Mouse (Mus musculus): ENCODE results near the gene Ptdss2. TPM values are rescaled to one million over a fixed set of nuclear protein-coding genes. Genes with fewer than 3 reads are reported as not detected.

Gene Ptdss2
- polyA plus RNA-seq, 1 experiment from 2014 or later = 77.4 TPM

GRCm38 (mm10) chr7:141205504-141205903 is 83.3 kb downstream of the Ptdss2 start:
- Histone ChIP-seq H3K4me3 (replicated peaks) (no peak overlapping the region), H3K4me1 (replicated peaks) (no peaks in the 10 kb centered on the region), H3K27me3 (no peaks in the 10 kb centered on the region), H3K4me2 (replicated peaks) (no peak overlapping the region), H3K9ac (replicated peaks) (no peak overlapping the region), H3K27ac (no peak overlapping the region), H3K36me3 (0 out of 2 replicates have a peak, but pooled peaks cover 3% of the 10 kb centered on the region), H3K9me3 (no peaks in the 10 kb centered on the region)
- 93% methylated on average over 5 of the region's 5 CpGs for WGBS
- ATAC-seq = no peak

- Histone ChIP-seq H3K27ac (no peak overlapping the region), H3K4me3 (replicated peaks) (no peak overlapping the region), H3K27me3 (no peaks in the 10 kb centered on the region), H3K9me3 (no peaks in the 10 kb centered on the region), H3K9ac (replicated peaks) (no peak overlapping the region), H3K4me1 (replicated peaks) (no peaks in the 10 kb centered on the region), H3K36me3 (0 out of 2 replicates have a peak, but pooled peaks cover 3% of the 10 kb centered on the region), H3K4me2 (replicated peaks) (no peak overlapping the region)
- 93% methylated on average over 18 of the region's 18 CpGs for WGBS
- ATAC-seq = no peak
These were observed 84.2 kb downstream of the Ptdss2 start for GRCm38 (mm10) chr7:141206182-141206937.

Other genes starting within 250 kb of the Ptdss2 start
- 287 and 302 TPM in 2 replicates for gene Psmd13, start 240.4 kb upstream of the Ptdss2 start, polyA plus RNA-seq (2015; fragmentation: Nextera tagmentation; extraction: Ambion mirVana)
- 40.7 and 42.1 TPM in 2 replicates for gene Sirt3, start 240.1 kb upstream of the Ptdss2 start, polyA plus RNA-seq (2015; fragmentation: Nextera tagmentation; extraction: Ambion mirVana)
- gene Cox8b, start 221.9 kb upstream of the Ptdss2 start, polyA plus RNA-seq (2015; fragmentation: Nextera tagmentation; extraction: Ambion mirVana) = not detected in 2 replicates
- gene Nlrp6, start 201.5 kb upstream of the Ptdss2 start, polyA plus RNA-seq (2015; fragmentation: Nextera tagmentation; extraction: Ambion mirVana) = 0.17 and 0.18 TPM in 2 replicates
- gene Pgghg, start 181.0 kb upstream of the Ptdss2 start, polyA plus RNA-seq (2015; fragmentation: Nextera tagmentation; extraction: Ambion mirVana) = 8.4 and 8.7 TPM in 2 replicates
- gene Ifitm5, start 172.1 kb upstream of the Ptdss2 start, polyA plus RNA-seq (2015; fragmentation: Nextera tagmentation; extraction: Ambion mirVana) = 0.22 and 0.27 TPM in 2 replicates
- gene Gm45717, start 166.4 kb upstream of the Ptdss2 start, polyA plus RNA-seq (2015; fragmentation: Nextera tagmentation; extraction: Ambion mirVana) = not detected in 2 replicates
- gene Ifitm2, start 166.4 kb upstream of the Ptdss2 start, polyA plus RNA-seq (2015; fragmentation: Nextera tagmentation; extraction: Ambion mirVana) = 125 and 144 TPM in 2 replicates
- 10.2 and 10.3 TPM in 2 replicates for gene Ifitm1, start 155.2 kb upstream of the Ptdss2 start, polyA plus RNA-seq (2015; fragmentation: Nextera tagmentation; extraction: Ambion mirVana)
- gene Ifitm3, start 111.6 kb upstream of the Ptdss2 start, polyA plus RNA-seq (2015; fragmentation: Nextera tagmentation; extraction: Ambion mirVana) = 22.6 and 26.2 TPM in 2 replicates
- gene Ifitm6, start 104.5 kb upstream of the Ptdss2 start, polyA plus RNA-seq (2015; fragmentation: Nextera tagmentation; extraction: Ambion mirVana) = 0.51 and 0.54 TPM in 2 replicates
- gene Gm17387, start 93.3 kb upstream of the Ptdss2 start, polyA plus RNA-seq (2015; fragmentation: Nextera tagmentation; extraction: Ambion mirVana) = not detected in 2 replicates
- 44.1 and 48.3 TPM in 2 replicates for gene B4galnt4, start 61.3 kb upstream of the Ptdss2 start, polyA plus RNA-seq (2015; fragmentation: Nextera tagmentation; extraction: Ambion mirVana)
- gene Pkp3, start 44.2 kb upstream of the Ptdss2 start, polyA plus RNA-seq (2015; fragmentation: Nextera tagmentation; extraction: Ambion mirVana) = 0.14 and 0.15 TPM in 2 replicates
- 1.8 and 2.6 TPM in 2 replicates for gene Sigirr, start 21.8 kb upstream of the Ptdss2 start, polyA plus RNA-seq (2015; fragmentation: Nextera tagmentation; extraction: Ambion mirVana)
- gene Ano9, start 4.6 kb upstream of the Ptdss2 start, polyA plus RNA-seq (2015; fragmentation: Nextera tagmentation; extraction: Ambion mirVana) = 0.07 and 0.35 TPM in 2 replicates
- 40.5 and 45.3 TPM in 2 replicates for gene Rnh1, start 50.5 kb downstream of the Ptdss2 start, polyA plus RNA-seq (2015; fragmentation: Nextera tagmentation; extraction: Ambion mirVana)
- 86.4 and 114 TPM in 2 replicates for gene Hras, start 71.6 kb downstream of the Ptdss2 start, polyA plus RNA-seq (2015; fragmentation: Nextera tagmentation; extraction: Ambion mirVana)
- 13.9 and 15.6 TPM in 2 replicates for gene Lrrc56, start 71.8 kb downstream of the Ptdss2 start, polyA plus RNA-seq (2015; fragmentation: Nextera tagmentation; extraction: Ambion mirVana)
- 1.8 and 2.1 TPM in 2 replicates for gene Lmntd2, start 91.7 kb downstream of the Ptdss2 start, polyA plus RNA-seq (2015; fragmentation: Nextera tagmentation; extraction: Ambion mirVana)
- 30.9 and 34.2 TPM in 2 replicates for gene Rassf7, start 93.5 kb downstream of the Ptdss2 start, polyA plus RNA-seq (2015; fragmentation: Nextera tagmentation; extraction: Ambion mirVana)
- 86.9 and 95.0 TPM in 2 replicates for gene Phrf1, start 106.4 kb downstream of the Ptdss2 start, polyA plus RNA-seq (2015; fragmentation: Nextera tagmentation; extraction: Ambion mirVana)
- gene Irf7, start 144.1 kb downstream of the Ptdss2 start, polyA plus RNA-seq (2015; fragmentation: Nextera tagmentation; extraction: Ambion mirVana) = 0.98 and 1.4 TPM in 2 replicates
- gene Cdhr5, start 154.4 kb downstream of the Ptdss2 start, polyA plus RNA-seq (2015; fragmentation: Nextera tagmentation; extraction: Ambion mirVana) = not detected in 2 replicates
- 1.0 TPM in 2 replicates for gene Sct, start 156.8 kb downstream of the Ptdss2 start, polyA plus RNA-seq (2015; fragmentation: Nextera tagmentation; extraction: Ambion mirVana)
- gene Drd4, start 169.6 kb downstream of the Ptdss2 start, polyA plus RNA-seq (2015; fragmentation: Nextera tagmentation; extraction: Ambion mirVana) = 0.43 and 0.68 TPM in 2 replicates
- gene Deaf1, start 205.3 kb downstream of the Ptdss2 start, polyA plus RNA-seq (2015; fragmentation: Nextera tagmentation; extraction: Ambion mirVana) = 140 and 148 TPM in 2 replicates
- gene Tmem80, start 205.4 kb downstream of the Ptdss2 start, polyA plus RNA-seq (2015; fragmentation: Nextera tagmentation; extraction: Ambion mirVana) = 76.6 and 77.3 TPM in 2 replicates
- gene Eps8l2, start 216.5 kb downstream of the Ptdss2 start, polyA plus RNA-seq (2015; fragmentation: Nextera tagmentation; extraction: Ambion mirVana) = 0.23 and 0.31 TPM in 2 replicates

Measured in midbrain, embryonic 13.5 days (tissue).